Mouse (Mus musculus): ENCODE measurements around the gene Ctla2b.
"Not testable (repeated sequence)": the region's sequence is repeated elsewhere in the genome, so short reads cannot be mapped to it uniquely, and the experiment has no call there.

Ctla2b gene

DNA sequence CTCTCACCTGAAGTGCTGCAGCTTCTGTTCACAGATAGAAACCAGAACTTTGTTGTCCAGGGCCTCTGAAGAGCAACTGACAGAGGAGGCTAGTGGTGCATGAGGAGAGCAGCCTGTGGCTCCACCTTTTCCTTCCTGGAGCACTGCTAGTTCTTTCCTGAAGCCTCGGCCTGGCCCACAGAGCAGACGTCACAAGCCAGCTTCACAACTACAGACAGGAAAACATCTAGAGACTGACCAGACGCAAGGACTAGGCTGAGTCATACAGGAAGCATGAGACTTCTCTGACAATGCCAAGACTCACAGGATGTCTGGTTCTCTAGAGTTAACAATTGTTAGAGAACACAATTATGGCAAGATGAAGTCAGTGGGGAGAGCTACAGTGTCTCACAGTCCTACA, at the start of gene Ctla2b:
Gene Ctla2b, minus strand, starts transcription at position 120 of the 400 bp plus-strand sequence.
- no peak for DNase-seq

DNA sequence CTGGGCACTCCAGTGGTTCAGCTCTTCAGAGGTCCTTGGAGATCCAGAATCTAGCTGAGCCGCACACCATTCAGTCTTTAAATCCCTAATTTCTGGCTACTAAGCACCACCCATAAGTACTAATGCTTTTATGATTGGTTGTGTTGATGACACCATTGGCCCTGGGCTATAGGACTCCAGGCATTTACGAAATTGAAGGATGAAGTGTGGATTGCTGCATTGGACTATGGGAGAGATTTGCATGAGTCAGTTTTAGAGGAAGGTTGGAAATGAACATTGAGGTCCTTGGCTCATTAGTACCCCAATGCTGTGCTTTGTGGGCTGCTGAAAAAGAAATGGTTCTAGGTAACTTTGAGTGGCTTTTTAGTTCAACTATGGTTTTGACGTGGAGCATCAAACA, 44.6 kb upstream of the Ctla2b start, which contains the start of gene Tpbpa:
Gene Tpbpa, minus strand, starts transcription at position 101 of the 400 bp plus-strand sequence.
- not testable (repeated sequence) for DNase-seq

DNA sequence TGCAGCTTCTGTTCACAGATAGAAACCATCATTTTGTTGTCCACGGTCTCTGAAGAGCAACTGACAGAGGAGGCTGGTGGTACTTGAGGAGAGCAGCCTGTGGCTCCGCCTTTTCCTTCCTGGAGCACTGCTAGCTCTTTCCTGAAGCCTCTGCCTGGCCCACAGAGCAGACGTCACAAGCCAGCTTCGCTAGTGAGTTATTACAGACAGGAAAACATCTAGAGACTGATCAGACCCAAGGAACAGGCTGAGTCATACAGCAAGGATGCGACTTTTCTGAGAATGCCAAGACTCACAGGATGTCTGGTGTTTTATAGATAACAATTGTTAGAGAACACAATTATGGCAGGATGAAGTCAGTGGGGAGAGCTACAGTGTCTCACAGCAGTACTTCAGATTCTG, 39.3 kb upstream of the Ctla2b start, which contains the start of the genes Gm49391 and Ctla2a:
Gene Gm49391, minus strand, starts transcription at position 72 of the 402 bp plus-strand sequence.
Gene Ctla2a, minus strand, starts transcription at position 126 of the 402 bp plus-strand sequence.
- no peak for DNase-seq

DNA sequence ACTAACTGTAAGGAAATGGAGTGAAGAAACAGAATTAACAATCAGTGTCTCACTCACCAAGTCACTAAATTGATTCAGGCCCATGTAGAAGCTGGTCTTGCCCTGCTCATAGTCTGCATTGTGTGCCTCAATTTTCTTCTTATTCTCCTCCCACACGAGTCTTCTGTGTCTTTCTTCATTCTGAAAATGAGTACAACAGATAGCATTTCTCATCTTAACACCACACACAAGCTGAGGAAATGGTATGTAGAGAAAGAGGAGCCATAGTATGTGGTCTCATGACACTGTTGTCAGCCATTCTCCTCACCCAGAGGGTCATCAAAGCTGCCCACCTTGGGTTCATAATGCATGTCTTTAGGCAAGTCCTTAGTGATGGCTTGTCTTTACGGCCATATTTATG, 38.2 kb upstream of the Ctla2b start, which contains the start of gene Gm49393:
Gene Gm49393, minus strand, starts transcription at position 101 of the 400 bp plus-strand sequence.
- DNase-seq: not testable (repeated sequence)

DNA sequence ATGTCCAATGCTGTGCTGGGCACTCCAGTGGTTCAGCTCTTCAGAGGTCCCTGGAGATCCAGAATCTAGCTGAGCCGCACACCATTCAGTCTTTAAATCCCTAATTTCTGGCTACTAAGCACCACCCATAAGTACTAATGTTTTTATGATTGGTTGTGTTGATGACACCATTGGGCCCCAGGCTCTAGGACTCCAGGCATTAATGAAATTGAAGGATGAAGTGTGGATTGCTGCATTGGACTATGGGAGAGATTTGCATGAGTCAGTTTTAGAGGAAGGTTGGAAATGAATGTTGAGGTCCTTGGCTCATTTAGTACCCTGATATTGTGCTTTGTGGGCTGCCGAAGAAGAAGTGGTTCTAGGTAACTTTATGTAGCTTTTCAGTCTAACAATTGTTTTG, 7.5 kb upstream of the Ctla2b start, which contains the start of gene Tpbpb:
Gene Tpbpb, minus strand, starts transcription at position 101 of the 400 bp plus-strand sequence.
- DNase-seq: not testable (repeated sequence)

DNA sequence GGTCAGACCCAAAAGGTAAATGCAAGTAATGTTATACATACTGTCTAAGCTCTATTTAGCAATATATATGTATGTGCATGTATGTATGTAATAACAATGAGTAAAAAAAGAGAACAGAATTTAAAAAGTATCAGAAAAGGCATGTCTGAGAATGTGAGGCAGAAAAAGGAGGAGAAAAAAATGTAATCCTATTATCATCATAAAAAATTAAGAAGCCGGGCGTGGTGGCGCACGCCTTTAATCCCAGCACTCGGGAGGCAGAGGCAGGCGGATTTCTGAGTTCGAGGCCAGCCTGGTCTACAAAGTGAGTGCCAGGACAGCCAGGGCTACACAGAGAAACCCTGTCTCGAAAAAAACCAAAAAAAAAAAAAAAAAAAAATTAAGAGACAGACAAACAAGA, 453 bp downstream of the Ctla2b start, which contains the start of gene Gm49392:
Gene Gm49392, minus strand, starts transcription at position 101 of the 400 bp plus-strand sequence.
- not testable (repeated sequence) for DNase-seq

DNA sequence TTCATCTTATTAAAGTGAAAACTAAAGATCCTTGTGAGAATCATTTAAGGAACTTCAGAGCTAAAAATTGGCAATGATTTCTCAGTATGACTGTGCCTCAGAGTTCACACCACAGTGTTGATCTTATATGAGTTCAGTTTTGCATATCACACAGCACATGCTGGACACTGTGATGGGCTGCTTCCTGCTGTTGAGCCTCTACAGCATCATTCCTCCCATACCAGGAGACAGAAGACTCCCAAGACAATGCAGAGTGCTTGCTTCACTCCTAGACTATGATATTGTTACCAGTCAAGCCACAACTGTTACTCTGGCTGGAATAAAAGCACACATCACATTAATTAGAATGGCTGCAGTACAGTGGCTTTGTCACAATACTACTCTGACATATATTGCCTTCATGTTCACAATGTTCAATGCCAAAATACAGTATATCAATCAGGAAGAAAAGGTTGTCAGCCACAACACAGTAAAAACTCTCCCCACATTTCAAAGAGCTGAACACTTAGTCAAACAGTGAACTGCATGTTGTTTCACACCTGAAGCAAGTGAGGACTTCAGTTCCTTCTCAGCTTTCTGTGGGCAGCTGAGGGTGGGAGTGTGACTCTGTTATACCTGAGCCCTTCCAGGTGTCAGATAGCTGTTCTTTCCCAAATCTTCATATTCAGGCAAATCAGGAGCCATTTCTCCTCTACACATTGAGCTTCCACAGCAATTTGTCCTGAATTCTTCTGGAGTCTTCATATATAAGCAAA, 1.7 kb downstream of the Ctla2b start:
- no peak for DNase-seq

DNA sequence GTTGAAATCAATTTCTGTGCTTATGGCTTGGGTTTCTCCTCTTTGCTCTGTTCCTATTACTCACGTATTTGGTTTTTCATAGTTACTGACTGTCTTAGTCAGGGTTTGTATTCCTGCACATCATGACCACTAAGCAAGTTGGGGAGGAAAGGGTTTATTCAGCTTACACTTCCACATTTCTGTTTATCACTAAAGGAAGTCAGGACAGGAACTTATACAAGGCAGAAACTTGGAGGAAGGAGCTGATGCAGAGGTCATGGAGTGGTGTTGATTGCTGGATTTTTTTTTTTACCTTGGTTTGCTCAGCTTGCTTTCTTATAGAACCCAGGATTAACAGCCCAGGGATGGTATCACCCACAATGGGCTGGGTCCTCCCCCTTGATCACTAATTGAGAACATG, 4.9 kb downstream of the Ctla2b start:
- no peak for DNase-seq

DNA sequence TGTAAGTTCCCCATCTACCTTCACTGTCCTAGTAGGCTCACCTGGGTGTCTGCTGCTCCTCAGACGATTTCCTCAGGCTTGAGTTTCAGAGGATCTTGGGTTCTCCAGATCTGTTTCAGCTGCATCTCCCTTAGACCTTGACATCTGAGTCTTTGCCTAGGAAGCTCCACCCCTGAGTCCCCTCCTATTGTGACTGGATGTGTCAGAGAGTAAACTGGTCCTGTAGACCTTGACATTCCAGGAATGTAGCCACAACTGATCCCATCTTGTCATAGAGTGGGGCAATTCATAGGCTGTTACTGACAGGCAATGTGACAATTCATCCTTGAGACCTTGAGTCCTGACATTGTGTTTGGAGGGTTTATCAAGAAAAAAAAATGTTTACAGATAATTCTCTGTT, 33.0 kb downstream of the Ctla2b start, which contains the start of gene 4930486L24Rik:
Gene 4930486L24Rik, minus strand, starts transcription at position 195 of the 400 bp plus-strand sequence.
- no peak for DNase-seq

DNA sequence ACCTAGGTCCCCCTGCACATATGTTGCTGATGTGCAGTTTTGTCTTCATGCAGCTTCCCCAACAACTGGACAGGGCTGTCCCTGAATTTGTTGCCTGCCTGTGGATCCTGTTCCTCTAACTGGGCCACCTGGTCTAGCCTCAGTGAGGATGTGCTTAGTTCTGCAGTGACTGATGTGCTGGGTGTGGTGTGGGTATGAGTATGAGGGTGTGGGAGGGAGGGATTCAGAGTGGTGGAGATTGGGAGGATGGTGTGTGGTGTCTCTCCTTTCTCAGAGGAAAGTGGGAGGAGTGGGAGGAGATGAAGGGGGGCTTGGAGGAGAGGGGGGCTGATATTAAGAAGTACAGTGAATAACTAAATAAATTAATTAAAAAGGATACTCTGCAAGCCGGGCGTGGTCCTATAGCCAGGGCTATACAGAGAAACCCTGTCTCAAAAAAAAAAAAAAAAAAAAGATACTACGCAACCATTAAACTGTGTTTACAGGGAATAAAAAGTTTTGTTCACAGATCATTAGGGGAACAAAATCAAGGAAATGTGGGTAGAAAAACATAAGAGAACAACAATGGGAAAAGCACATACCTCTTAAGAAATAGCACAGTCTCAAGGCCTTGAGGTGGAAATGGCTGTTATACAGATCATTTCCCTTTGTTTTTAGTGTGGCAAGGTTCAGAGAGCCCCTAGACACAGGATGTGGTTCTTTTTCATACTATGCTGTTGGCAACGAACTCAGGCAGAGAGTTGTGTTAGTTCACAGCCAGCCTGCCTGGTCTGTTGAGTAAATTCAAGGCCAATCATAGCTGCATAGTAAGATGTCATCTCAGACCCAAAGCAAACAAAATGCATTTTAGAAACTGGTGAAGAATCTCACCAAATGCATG, 48.8 kb downstream of the Ctla2b start:
- no peak for DNase-seq

Measured in cerebellum, adult 18-20 months (tissue).